Mouse (Mus musculus) retina, adult 2 months (tissue): ENCODE results near the gene Smarce1.

Experiments used
- DNase-seq: peaks from one replicate; pipeline ENCODE4 v3.0.0-alpha.2; 2012; ENCODE audit warnings: low read depth, low spot score

Gene Smarce1

DNA sequence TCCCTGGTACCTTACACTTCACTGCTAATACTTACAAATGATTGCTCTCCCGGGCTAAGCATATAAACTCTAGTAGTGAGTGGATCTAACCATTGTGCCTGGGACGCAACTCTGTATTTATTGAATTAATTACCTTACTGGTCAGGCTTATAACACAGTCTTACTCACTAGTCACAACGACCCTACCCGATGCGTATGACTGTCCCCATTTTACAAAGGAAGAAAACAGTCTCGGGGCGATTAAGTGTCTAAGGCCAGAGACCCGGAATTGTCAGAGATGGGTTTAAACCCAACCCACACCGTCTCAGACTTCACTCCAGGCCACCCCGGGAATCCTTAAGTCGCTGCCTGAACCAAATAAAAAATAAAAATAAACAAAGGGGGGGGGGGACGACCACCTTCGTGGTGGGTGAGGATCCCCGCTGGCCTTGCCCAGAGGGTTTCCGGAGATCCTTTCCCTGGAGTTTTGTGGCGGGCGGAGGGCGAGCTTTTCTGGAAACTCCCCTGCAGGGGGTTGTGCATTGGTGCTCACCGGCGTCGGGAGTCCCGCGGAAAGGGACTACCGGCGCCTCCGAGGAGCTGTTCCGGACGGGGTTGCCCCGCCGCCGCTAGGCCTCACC is 1.1 kb downstream of the Smarce1 start:
- DNase-seq, result no peak

DNA sequence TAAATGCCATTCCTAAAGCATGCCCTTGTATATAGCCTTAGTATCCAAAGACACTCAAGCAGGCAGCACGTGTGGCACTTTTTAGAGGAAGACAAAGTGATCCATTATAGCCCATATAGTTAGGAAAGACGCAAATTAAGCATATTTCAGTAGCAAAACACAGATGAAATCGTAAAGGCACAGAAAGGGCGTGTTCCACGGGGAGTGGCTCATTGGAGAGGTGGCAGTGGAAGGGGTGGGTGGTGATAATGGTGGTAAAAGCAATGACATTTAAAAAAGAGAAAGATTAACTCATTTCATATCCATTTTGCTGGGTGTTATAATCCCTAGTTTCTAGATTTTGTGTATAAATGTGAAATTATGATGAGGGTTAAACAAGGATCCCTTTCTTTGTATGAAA is 4.5 kb downstream of the Smarce1 start:
- no peak for DNase-seq

- no peak for DNase-seq
Measured at GRCm38 (mm10) chr11:99223310-99223709, 7.5 kb downstream of the Smarce1 start.

- no peak for DNase-seq
Measured at GRCm38 (mm10) chr11:99221811-99222210, 9.0 kb downstream of the Smarce1 start.

- DNase-seq, result no peak
Measured at GRCm38 (mm10) chr11:99217248-99217986, 13.4 kb downstream of the Smarce1 start.

DNA sequence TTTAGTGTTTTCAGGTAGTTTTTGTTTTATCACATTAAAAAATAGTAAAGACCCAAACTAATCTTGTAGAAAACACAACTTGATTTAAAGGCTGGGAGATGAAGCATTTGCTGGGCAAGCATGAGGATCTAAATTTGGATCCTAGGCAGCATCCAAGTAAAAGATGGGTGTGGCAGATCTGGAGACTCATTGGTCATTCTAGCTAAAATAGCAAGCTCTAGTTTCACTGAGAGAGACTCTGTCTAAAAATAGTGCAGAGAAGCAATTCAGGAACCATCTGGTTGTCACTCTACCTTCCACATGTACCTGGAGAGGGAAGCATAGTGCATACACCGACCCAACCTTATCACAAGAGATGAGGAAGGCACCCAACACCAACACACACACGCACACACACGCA is 14.6 kb downstream of the Smarce1 start:
- no peak for DNase-seq

DNA sequence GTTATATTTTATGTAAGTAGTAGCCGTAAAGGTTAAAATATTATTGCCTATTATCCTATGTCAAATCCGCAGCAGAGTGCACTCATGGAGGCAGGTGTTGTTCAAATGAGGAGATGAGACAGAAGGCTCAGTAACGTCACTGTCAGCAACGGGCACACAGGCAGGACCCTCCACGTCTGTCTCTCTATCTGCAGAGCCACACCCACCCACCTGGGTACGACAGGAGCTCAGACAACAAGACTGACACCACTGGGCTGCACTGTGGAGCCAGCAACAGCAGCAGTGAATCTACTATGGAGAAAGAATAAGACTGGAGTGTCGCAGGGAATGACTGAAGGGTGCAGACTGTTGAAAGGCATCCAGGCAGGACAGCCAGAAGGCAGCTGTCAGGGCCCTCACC is 18.1 kb downstream of the Smarce1 start:
- no peak for DNase-seq

DNA sequence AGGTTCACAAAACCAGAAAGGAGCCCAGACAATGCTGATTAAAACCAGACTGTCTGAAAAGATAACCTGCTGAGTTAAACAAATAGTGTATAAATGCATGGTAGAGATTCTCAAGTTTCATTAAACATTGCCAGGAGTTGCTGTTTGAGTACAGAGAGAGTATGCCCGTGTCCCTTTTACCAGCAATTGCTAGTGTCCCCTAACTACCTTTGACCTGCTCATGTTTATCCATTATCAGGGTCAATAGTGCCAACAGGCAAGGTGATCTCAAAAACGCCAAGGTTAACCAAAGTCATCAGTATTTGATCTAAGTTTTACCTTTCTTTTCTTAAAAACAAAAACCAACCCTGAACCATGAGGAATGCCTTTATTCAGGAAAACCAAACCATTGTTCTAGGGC is 18.9 kb downstream of the Smarce1 start:
- no peak for DNase-seq

- DNase-seq, result no peak
Measured at GRCm38 (mm10) chr11:99208105-99208669, 22.6 kb downstream of the Smarce1 start.

- no peak for DNase-seq
Measured at GRCm38 (mm10) chr11:99207449-99207848, 23.4 kb downstream of the Smarce1 start.

- DNase-seq, result no peak
Measured at GRCm38 (mm10) chr11:99206954-99207353, 23.9 kb downstream of the Smarce1 start.

DNA sequence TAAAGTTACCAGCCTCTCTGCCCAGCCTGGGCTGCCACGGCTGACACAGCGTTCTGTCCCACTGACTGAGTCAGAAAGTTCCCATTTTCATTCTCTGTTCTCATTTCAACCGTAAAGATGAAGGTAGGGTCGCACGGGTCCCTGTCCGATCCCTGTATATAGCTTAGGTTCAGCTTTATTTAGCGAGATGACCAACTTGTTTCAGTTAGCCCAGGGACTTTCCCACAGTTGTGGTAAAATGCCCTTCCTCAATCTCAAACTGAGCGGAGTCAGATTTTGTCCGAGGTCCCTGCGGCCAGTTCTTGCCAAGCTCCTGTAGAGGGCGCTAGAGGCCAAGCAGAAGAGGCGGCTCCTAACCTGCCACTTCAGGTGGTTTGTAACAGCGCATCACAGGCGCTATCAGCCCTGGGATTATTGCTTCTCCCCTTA is 41.6 kb downstream of the Smarce1 start:
- peak; percentile 22 for DNase-seq

- DNase-seq, result no peak
Measured at GRCm38 (mm10) chr11:99187348-99187747, 43.5 kb downstream of the Smarce1 start.

- DNase-seq, result no peak
Measured at GRCm38 (mm10) chr11:99186836-99187235, 44.0 kb downstream of the Smarce1 start.

DNA sequence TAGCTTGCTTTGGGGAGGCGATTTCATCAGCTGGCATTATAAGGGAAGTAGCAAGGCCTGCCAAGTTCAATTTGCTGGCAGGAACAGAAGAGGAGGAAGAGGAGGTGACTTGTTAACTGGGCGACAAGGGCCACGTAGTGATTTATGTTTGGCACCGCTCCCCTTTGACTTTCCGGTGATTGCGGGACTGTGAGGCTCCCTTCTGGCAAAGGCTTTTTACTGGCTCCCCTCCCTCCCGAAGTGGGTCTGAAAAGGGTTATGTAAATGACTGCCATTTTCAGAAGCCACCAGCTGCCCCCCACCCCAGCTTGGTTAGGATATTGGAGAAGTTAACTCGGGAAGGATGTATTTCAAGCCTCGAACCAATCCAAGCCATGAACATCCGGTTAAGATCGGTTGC is 48.2 kb downstream of the Smarce1 start:
- no peak for DNase-seq

DNA sequence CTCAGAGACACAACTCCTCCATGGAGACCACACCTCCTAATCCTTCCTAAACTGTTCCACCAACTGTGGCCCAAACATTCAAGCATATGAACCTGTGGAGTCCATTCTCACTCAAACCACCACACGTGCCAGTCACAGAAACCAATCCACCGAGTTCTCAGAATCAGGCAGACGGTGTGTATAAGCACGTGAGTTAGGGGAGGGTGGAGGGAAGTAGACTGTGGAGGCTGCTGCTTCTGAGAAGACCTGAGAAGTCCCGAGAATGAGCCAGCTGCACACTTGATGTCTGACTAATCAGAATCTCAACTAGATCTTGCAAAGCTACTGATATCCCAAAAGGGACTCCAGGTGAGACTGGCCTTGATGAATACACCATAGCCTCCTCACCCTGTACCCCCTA is 50.7 kb downstream of the Smarce1 start:
- no peak for DNase-seq

GRCm38 (mm10) chr11:99177925-99178198 is 53.0 kb downstream of the Smarce1 start:
- no peak for DNase-seq

GRCm38 (mm10) chr11:99177054-99177924 is 53.5 kb downstream of the Smarce1 start:
- DNase-seq, result no peak

- no peak for DNase-seq
Measured at GRCm38 (mm10) chr11:99172002-99172401, 58.8 kb downstream of the Smarce1 start.

GRCm38 (mm10) chr11:99171442-99171841 is 59.4 kb downstream of the Smarce1 start:
- no peak for DNase-seq

GRCm38 (mm10) chr11:99170547-99171267 is 60.1 kb downstream of the Smarce1 start:
- DNase-seq, result no peak

- DNase-seq, result no peak
Measured at GRCm38 (mm10) chr11:99170005-99170404, 60.8 kb downstream of the Smarce1 start.
